Mouse (Mus musculus): Measurements from ENCODE around the gene Armcx4. TPM values are rescaled to one million over a fixed set of nuclear protein-coding genes. Genes with fewer than 3 reads are reported as not detected.
"Not testable (repeated sequence)": the region's sequence is repeated elsewhere in the genome, so short reads cannot be mapped to it uniquely, and the experiment has no call there.

The Armcx4 gene
- polyA plus RNA-seq (2012; rRNA removed) = 1.1 and 2.0 TPM in 2 replicates

DNA sequence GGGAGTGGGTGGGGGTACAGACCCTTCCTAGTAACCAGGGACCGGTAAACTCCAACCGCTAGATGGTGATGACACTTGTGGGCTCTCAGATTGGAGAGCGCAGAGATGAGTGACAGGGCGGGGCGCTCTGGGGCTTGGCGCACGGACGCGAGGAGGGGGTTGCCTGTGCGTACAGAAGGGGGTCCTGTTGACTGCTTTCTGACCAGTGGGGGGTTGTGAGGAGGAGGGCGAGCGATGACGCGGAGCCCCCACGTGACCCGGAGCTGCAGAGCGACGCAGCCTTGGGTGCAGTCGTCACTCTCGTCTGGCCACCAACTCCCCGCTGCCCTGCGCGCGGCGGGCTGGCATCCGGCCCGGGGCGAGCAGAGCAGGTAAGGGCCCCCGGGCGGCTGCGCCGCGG, at the start of gene Armcx4:
TSS of gene Armcx4 (plus strand) at position 253 of the 400 bp plus-strand sequence.
- DNase-seq (ENCODE audit: low spot score) = no peak

- DNase-seq (ENCODE audit: low spot score) = no peak
Measured at GRCm38 (mm10) chrX:134641000-134641760, 45.1 kb upstream of the Armcx4 start.

GRCm38 (mm10) chrX:134646338-134646737, 40.0 kb upstream of the Armcx4 start:
- DNase-seq (ENCODE audit: low spot score) = no peak

- no peak for DNase-seq (ENCODE audit: low spot score)
Measured at GRCm38 (mm10) chrX:134647421-134647820, 38.9 kb upstream of the Armcx4 start.

DNA sequence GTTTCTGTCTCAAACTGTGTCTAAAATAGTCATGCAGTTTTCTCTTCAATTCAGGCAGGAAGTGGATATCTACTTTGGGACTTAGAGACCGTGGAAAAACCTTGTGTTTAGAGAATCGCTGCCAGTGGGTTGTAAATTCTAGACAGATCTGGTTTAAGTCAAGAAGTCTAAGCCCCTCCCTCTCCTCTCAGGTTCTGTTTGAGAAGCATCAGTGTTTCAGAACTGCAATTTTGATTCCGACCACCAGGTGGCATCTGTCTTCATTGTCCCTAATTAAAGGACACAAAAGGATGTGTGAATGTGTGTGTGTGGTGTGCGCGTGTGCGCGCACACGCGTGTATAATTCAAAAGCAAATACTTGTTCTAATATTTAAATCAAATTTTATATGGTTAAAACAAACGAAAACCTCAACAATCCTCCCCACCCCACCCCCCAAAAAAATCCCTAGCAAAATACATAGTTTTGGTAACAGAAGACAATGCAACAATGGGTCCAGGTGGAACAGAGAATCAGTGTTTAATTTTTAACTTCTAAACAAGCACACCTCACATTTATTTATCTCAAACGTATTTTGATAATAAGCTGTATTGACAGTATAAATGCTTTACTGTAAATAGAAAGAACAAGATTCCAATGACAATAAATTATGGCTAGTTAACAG, 38.2 kb upstream of the Armcx4 start:
- DNase-seq (ENCODE audit: low spot score) = no peak

DNA sequence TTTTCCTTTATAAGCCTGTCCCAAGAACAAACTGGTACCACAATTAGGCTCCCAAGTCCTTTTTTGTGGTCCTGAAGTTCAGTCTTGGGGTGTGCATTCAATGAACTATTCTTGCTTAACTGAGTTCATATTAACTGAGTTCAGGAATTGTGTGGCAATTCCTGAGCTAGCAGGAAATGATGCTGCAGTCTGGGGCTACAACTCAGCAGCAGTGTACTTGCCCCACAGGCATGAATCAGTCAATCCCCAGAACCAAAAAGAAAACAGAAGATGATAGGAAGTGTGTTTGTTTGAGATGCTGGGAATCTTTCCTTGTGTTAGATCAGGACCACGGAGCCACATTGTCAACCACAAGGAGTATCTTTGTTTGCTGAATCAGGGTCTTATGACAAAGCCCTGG, 34.3 kb upstream of the Armcx4 start:
- no peak for DNase-seq (ENCODE audit: low spot score)

GRCm38 (mm10) chrX:134661586-134661985, 24.7 kb upstream of the Armcx4 start:
- no peak for DNase-seq (ENCODE audit: low spot score)

GRCm38 (mm10) chrX:134675022-134675421, 11.3 kb upstream of the Armcx4 start:
- DNase-seq (ENCODE audit: low spot score) = no peak

GRCm38 (mm10) chrX:134675959-134676358, 10.4 kb upstream of the Armcx4 start:
- DNase-seq (ENCODE audit: low spot score) = no peak

DNA sequence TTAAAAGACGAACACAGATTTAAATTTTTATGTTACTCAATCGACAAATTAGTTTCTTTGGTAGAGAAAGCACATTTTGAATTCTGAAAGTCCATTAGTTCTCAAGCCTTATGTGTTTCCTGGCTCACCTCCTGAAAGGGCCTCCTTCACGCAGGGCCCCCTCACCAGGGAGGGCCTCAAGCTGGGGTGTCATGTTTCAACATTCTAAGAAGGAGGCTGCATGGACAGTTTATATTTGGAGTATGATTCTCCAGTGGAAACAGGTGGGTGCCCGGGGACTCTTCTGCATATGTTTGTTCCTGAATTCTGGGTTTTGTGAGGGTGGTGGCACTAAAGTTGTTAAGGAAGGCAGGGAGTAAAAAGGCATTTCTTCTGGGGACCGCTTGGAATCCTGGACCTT, 1.4 kb upstream of the Armcx4 start:
- no peak for DNase-seq (ENCODE audit: low spot score)

DNA sequence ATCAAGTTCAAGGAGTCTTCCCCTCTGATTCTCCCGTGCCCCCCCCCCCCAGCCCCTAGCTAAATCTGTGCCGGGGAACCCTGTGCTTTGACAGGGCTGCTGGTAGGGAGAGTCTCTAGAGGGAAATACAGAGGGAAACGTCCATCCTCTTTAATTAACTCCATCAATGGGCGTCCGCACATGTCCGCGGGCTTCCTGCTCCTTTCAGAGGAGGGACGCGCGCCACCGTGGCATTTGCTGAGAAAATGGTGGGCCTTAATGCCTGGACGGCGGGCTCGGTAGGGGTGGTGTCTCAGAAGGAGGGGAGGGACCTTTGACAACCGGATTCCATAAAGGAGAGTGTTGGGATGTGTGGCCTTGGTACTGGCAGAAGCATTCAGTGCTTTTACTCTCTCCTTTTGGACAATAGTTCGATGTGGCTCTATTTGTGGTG, 436 bp downstream of the Armcx4 start:
- DNase-seq (ENCODE audit: low spot score) = no peak

GRCm38 (mm10) chrX:134689676-134690075, 3.4 kb downstream of the Armcx4 start:
- no peak for DNase-seq (ENCODE audit: low spot score)

GRCm38 (mm10) chrX:134690871-134691539, 4.7 kb downstream of the Armcx4 start:
- no peak for DNase-seq (ENCODE audit: low spot score)

DNA sequence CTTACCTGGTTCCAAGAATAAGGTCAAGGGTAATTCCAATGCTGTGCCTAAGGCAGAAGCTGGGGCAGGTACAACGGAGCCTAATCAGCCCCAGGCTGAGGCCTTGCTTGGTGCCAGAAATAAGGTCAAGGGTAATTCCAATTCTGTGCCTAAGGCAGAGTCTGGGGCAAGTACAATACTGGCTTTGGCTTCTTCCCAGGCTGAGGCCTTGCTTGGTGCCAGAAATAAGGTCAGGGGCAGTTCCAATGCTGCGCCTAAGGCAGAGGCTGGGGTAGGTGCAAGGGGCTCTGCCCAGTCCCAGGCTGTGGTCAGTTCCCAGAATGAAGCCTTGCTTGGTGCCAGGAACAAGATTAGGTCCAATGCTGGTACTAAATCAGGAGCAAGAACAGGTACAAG, 5.2 kb downstream of the Armcx4 start:
- DNase-seq (ENCODE audit: low spot score) = no peak

GRCm38 (mm10) chrX:134716863-134717262, 30.5 kb downstream of the Armcx4 start:
- DNase-seq (ENCODE audit: low spot score) = no peak

- DNase-seq (ENCODE audit: low spot score) = no peak
Measured at GRCm38 (mm10) chrX:134717752-134718308, 31.5 kb downstream of the Armcx4 start, which contains the start of gene Armcx1. Armcx1 (plus strand) TSS chrX:134717963.

DNA sequence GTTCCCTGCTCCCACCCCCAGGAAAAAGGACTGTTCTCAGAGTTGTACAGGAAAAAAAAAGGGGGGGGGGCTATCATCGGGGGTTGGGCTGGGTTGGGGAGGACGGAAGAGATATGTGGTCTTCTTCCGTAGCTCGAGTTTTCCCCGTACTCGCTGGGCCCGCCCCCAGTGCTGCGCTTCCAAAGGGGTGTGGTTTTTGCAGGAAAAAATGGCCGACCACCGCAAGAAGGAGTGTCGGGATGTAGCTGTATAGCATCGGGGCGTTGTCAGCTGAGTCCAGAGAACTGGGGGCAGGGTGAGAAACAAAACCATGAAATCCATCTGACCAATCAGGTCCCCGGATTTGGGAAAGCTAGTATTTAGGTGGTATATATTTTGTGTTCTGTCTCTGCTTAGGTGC, 32.2 kb downstream of the Armcx4 start:
- no peak for DNase-seq (ENCODE audit: low spot score)

DNA sequence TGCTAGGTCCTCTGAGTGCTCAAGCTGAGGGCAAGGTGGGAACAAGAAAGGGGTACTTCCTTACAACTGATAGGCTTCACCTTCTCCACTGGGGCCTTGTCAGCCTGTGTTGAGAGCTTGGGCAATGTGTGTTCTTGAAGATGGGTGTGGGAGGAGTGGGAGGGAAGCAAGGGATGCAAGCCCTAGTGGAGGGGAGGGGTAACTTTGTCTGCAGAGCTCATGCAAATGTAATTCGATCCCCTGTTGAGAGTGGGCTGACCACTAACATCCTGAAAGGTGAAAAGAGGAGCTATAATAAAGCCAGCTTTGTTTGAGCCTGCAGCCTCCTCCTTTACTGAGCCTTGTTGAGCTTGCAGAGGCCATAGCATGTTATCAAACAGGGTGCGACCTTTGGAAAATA, 37.4 kb downstream of the Armcx4 start:
- not testable (repeated sequence) for DNase-seq (ENCODE audit: low spot score)

DNA sequence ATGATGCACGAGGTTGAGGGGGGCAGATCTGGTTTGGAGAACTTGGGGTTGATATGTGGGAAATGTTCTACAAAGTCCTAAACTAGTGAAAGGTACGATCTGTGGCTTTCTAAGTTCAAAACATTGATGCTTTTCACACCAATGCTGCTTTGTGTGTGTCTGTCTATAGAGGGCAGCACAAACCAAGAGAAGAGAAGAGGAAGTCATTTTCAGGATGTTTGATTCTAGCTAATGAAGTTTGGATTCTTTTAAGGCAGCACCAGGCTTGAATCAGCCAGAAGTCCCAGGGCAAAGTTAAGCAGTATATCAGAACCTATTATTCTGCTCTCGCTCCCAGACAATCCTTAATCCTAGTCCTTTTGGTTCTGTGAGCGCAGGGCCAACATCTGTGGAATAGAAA, 43.5 kb downstream of the Armcx4 start:
- no peak for DNase-seq (ENCODE audit: low spot score)

GRCm38 (mm10) chrX:134737796-134738195, 51.5 kb downstream of the Armcx4 start:
- no peak for DNase-seq (ENCODE audit: low spot score)

DNA sequence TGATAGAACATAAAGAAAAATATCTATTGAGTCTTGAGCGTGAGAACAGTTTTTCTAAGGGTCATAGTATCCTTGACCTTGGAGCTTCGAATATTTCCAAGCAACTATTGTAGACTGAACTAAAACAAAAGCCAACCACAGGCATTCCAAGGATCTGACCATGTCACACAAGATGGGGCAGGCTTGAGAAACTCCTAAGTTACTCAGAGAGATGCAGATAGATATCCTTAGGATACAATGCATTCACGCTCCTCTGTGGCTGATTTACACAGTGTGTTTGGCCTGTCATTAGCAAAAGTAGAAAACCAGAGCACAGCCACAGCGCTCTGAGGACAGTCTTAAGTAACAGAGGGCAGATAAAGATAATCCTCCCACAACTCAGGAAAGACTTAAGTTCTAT, 52.8 kb downstream of the Armcx4 start:
- DNase-seq (ENCODE audit: low spot score) = no peak

GRCm38 (mm10) chrX:134741862-134742261, 55.5 kb downstream of the Armcx4 start:
- no peak for DNase-seq (ENCODE audit: low spot score)
